Mouse (Mus musculus) limb, embryonic 13.5 days (tissue): ENCODE measurements at regions not wholly inside any gene's neighbourhood (a gene's known extent, or its start where the extent isn't known, plus 50 kb on each side); places are given as distances from the start of the nearest gene placed in this dataset.

ENCODE experiments used
- ATAC-seq: fragments of 200-750 bp; cut with Nextera tagmentation; 2 replicates; pipeline ENCODE4 v1.8.0; 2017; ENCODE audit warnings: low read depth, moderate number of reproducible peaks, moderate TSS enrichment; ENCODE audit not compliant: low FRiP score
- H3K27ac ChIP-seq: fragments of 300-500 bp; sonication (generic); 2 replicates; pipeline ENCODE4 v1.5.1; 2015; ENCODE audit warnings: inconsistent platforms, mild to moderate bottlenecking, moderate library complexity
- H3K27me3 ChIP-seq: fragments of 300-500 bp; sonication (generic); 2 replicates; pipeline ENCODE4 v1.6.1; 2015; ENCODE audit warnings: mild to moderate bottlenecking, inconsistent platforms
- H3K36me3 ChIP-seq: fragments of 300-500 bp; sonication (generic); 2 replicates; pipeline ENCODE4 v1.6.1; 2015; ENCODE audit warnings: inconsistent platforms, mild to moderate bottlenecking, moderate library complexity
- H3K4me1 ChIP-seq: fragments of 300-500 bp; sonication (generic); 2 replicates; pipeline ENCODE4 v1.6.1; 2015; ENCODE audit warnings: inconsistent platforms
- H3K4me2 ChIP-seq: fragments of 300-500 bp; sonication (generic); replicated peaks from 2 replicates; pipeline ENCODE4 v1.6.1; 2015; ENCODE audit warnings: inconsistent platforms, mild to moderate bottlenecking, moderate library complexity
- H3K4me3 ChIP-seq: fragments of 300-500 bp; sonication (generic); 2 replicates; pipeline ENCODE4 v1.5.1; 2015; ENCODE audit warnings: moderate library complexity, mild to moderate bottlenecking, inconsistent platforms
- H3K9ac ChIP-seq: fragments of 300-500 bp; sonication (generic); 2 replicates; pipeline ENCODE4 v1.6.1; 2015; ENCODE audit warnings: mild to moderate bottlenecking, inconsistent platforms
- H3K9me3 ChIP-seq: fragments of 300-500 bp; sonication (generic); 2 replicates; pipeline ENCODE4 v1.6.1; 2016; ENCODE audit warnings: inconsistent platforms
- WGBS: fragments of 180-500 bp; shearing (Covaris S2); methylation state at CpG from one replicate; pipeline ENCODE4 v1.1.7; 2015; 5-methylcytosine and 5-hydroxymethylcytosine counted together

GRCm38 (mm10) chr8:80422190-80422589 is 71.4 kb upstream of the Gypa start:
- H3K9me3 ChIP-seq = no peaks in the 10 kb centered on the region
- no peak for ATAC-seq
- no peak overlapping the region for H3K27ac ChIP-seq
- H3K4me3 ChIP-seq = no peak overlapping the region
- H3K4me1 ChIP-seq = no peaks in the 10 kb centered on the region; the same call in 1 of the 2 replicates
- H3K36me3 ChIP-seq = no peaks in the 10 kb centered on the region
- no peak overlapping the region for H3K4me2 ChIP-seq
- no peak overlapping the region for H3K9ac ChIP-seq
- no peaks in the 10 kb centered on the region for H3K27me3 ChIP-seq
- WGBS = 72% methylated on average over 6 of the region's 6 CpGs

- no peak overlapping the region for H3K9ac ChIP-seq
- H3K27me3 ChIP-seq = no peaks in the 10 kb centered on the region
- no peak overlapping the region for H3K4me3 ChIP-seq
- H3K27ac ChIP-seq = no peak overlapping the region
- WGBS = 81% methylated on average over 4 of the region's 4 CpGs
- no peak for ATAC-seq
- H3K4me2 ChIP-seq = no peak overlapping the region
- H3K9me3 ChIP-seq = no peaks in the 10 kb centered on the region
- H3K4me1 ChIP-seq = no peaks in the 10 kb centered on the region
- no peaks in the 10 kb centered on the region for H3K36me3 ChIP-seq
Observed at GRCm38 (mm10) chr8:80416121-80416520, 77.5 kb upstream of the Gypa start.

DNA sequence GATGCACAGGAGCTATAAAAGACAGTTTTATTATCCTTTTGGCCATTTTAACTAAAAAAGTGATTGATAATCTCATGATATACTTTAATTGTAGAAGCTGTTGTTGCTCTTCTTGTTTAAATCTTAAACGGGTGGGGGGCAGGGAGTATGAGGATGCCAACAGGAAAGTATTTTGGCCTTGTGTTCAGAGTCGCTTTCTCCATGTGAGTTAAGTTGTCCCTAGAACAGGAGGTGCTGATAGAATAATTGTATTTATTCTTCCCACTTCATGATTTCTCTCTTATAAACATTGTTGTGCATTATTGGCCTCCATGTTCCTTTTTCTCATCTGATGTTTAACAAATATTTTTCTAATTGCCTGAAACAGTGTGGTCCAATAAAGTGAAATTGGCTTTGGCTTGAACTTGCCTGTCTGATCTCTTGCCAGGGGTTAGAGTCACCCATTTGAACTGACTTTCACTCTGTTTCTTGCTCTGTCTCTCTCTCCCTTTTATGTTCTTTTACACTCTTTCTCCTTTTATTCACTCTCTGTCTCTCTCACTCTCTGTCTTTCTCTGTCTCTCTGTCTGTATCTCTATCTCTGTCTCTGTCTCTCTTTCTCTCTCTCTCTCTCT is 93.9 kb upstream of the Gypa start:
- Histone ChIP-seq H3K27ac (no peak overlapping the region), H3K36me3 (no peaks in the 10 kb centered on the region), H3K9ac (no peak overlapping the region), H3K4me2 (no peak overlapping the region), H3K9me3 (no peaks in the 10 kb centered on the region), H3K27me3 (no peaks in the 10 kb centered on the region), H3K4me1 (no peaks in the 10 kb centered on the region), H3K4me3 (no peak overlapping the region)
- 75% methylated on average over 2 of the region's 2 CpGs for WGBS
- no peak for ATAC-seq

GRCm38 (mm10) chr8:80395010-80395409 is 98.6 kb upstream of the Gypa start:
- WGBS = 57% methylated on average over 5 of the region's 5 CpGs
- Histone ChIP-seq H3K9ac (no peak overlapping the region), H3K36me3 (no peaks in the 10 kb centered on the region), H3K9me3 (no peaks in the 10 kb centered on the region), H3K27me3 (no peaks in the 10 kb centered on the region), H3K27ac (no peak overlapping the region), H3K4me2 (no peak overlapping the region), H3K4me1 (no peaks in the 10 kb centered on the region), H3K4me3 (no peak overlapping the region)
- ATAC-seq = no peak

GRCm38 (mm10) chr8:80393111-80393510 is 100.5 kb upstream of the Gypa start:
- H3K27ac ChIP-seq = no peak overlapping the region
- H3K4me1 ChIP-seq = no peaks in the 10 kb centered on the region
- H3K4me3 ChIP-seq = no peak overlapping the region
- H3K27me3 ChIP-seq = no peaks in the 10 kb centered on the region
- whole genome bisulfite sequencing = 91% methylated on average over 3 of the region's 3 CpGs
- H3K36me3 ChIP-seq = no peaks in the 10 kb centered on the region
- H3K4me2 ChIP-seq = no peak overlapping the region
- no peak overlapping the region for H3K9ac ChIP-seq
- no peaks in the 10 kb centered on the region for H3K9me3 ChIP-seq
- no peak for ATAC-seq

DNA sequence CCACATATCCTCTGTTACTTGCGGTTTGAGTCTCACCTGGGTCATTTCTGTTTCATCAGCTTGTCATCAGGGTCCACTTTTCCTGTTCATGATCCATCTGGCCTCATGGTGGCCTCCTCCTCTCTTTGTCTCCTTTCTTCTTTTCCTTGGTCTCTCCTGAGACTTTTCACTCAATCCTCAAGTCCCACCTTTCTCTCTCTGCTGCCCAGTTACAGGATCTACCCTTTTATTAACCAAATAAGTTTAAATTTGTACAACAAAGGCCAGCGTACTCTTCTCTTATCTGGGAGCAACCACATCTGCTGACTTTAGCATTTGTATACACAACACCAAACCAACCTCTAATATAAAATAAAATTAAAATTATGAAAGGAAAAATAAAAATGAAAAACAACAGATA is 124.4 kb upstream of the Gypa start:
- Histone ChIP-seq H3K27ac (no peak overlapping the region), H3K27me3 (no peaks in the 10 kb centered on the region), H3K4me1 (no peaks in the 10 kb centered on the region), H3K9me3 (no peaks in the 10 kb centered on the region), H3K4me3 (no peak overlapping the region), H3K36me3 (no peaks in the 10 kb centered on the region), H3K9ac (no peak overlapping the region), H3K4me2 (no peak overlapping the region)
- no peak for ATAC-seq
- WGBS = 93% methylated on average over 2 of the region's 2 CpGs

- H3K4me1 ChIP-seq = no peaks in the 10 kb centered on the region
- H3K4me3 ChIP-seq = no peak overlapping the region
- H3K36me3 ChIP-seq = no peaks in the 10 kb centered on the region
- WGBS = 76% methylated on average over 7 of the region's 7 CpGs
- H3K9ac ChIP-seq = no peak overlapping the region
- H3K27me3 ChIP-seq = no peaks in the 10 kb centered on the region
- no peak for ATAC-seq
- no peaks in the 10 kb centered on the region for H3K9me3 ChIP-seq
- no peak overlapping the region for H3K4me2 ChIP-seq
- H3K27ac ChIP-seq = no peak overlapping the region
Observed at GRCm38 (mm10) chr8:80364059-80364458, 129.5 kb upstream of the Gypa start.

DNA sequence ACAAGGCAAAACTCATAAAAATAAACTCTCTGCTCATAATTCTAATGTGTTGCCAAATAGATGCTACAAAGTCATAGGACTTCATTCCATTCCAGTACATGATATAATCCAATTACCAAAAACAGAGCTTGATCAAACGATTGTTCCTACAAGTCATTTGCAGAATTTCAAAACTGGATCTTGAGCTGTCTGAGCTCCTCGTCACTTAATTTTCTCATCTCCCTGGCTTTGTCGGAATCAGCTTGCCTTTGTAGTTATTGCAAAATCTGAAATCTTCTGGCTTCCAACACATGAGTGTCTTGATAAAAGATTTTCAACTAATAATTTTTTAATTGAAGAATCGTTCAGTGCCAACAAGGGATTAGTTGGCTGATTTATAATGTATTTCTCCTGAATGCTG is 150.3 kb upstream of the Gypa start:
- H3K4me3 ChIP-seq = no peak overlapping the region
- no peak for ATAC-seq
- WGBS = 88% methylated on average over 4 of the region's 4 CpGs

GRCm38 (mm10) chr8:80337872-80338271 is 155.7 kb upstream of the Gypa start:
- 77% methylated on average over 2 of the region's 2 CpGs for WGBS
- H3K27me3 ChIP-seq = no peaks in the 10 kb centered on the region
- H3K27ac ChIP-seq = no peak overlapping the region
- H3K9me3 ChIP-seq = no peaks in the 10 kb centered on the region
- no peak overlapping the region for H3K9ac ChIP-seq
- no peak for ATAC-seq
- H3K4me2 ChIP-seq = no peak overlapping the region
- H3K4me1 ChIP-seq = no peaks in the 10 kb centered on the region; the same call in 1 of the 2 replicates
- no peak overlapping the region for H3K4me3 ChIP-seq
- no peaks in the 10 kb centered on the region for H3K36me3 ChIP-seq

More for the DNA sequence above, 150.3 kb upstream of the Gypa start:
- no peak overlapping the region for H3K27ac ChIP-seq
- H3K36me3 ChIP-seq = no peaks in the 10 kb centered on the region
- H3K27me3 ChIP-seq = no peaks in the 10 kb centered on the region
- no peak overlapping the region for H3K9ac ChIP-seq
- H3K4me2 ChIP-seq = no peak overlapping the region
- no peaks in the 10 kb centered on the region; the same call in 1 of the 2 replicates for H3K4me1 ChIP-seq
- H3K9me3 ChIP-seq = no peaks in the 10 kb centered on the region

- H3K4me3 ChIP-seq = no peak overlapping the region
- H3K27ac ChIP-seq = no peak overlapping the region
- H3K4me1 ChIP-seq = peaks cover 13% of the 10 kb centered on the region
- H3K9ac ChIP-seq = no peak overlapping the region
- H3K4me2 ChIP-seq = no peak overlapping the region
- 39% methylated on average over 2 of the region's 2 CpGs for WGBS
- no peaks in the 10 kb centered on the region for H3K27me3 ChIP-seq
- no peak for ATAC-seq
- H3K9me3 ChIP-seq = no peaks in the 10 kb centered on the region
- H3K36me3 ChIP-seq = no peaks in the 10 kb centered on the region
Observed at GRCm38 (mm10) chr8:80328676-80329075, 164.9 kb upstream of the Gypa start.

DNA sequence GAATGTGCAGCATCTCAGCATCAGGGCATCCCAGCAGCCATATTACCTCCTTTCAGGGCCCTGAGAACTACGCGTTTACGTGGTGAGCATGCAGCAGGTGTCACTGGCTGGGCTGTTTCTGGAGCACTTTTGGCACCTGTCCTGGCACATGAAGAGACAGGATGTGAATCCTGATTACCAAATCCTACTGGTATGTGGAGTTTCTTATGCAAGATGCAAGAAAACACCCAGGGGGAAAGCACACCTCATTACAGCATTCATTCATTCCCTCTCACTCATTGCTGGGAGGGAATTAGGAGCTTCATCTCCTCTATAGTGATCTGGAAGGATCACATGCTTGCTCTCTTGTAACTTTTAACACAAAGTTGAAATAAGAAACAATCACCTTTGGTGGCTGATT is 167.7 kb upstream of the Gypa start:
- Histone ChIP-seq H3K27me3 (no peaks in the 10 kb centered on the region), H3K4me3 (no peak overlapping the region), H3K4me2 (no peak overlapping the region), H3K36me3 (no peaks in the 10 kb centered on the region), H3K9me3 (no peaks in the 10 kb centered on the region), H3K9ac (no peak overlapping the region), H3K27ac (no peak overlapping the region), H3K4me1 (peaks cover 16% of the 10 kb centered on the region)
- ATAC-seq = no peak
- 88% methylated on average over 3 of the region's 3 CpGs for WGBS

DNA sequence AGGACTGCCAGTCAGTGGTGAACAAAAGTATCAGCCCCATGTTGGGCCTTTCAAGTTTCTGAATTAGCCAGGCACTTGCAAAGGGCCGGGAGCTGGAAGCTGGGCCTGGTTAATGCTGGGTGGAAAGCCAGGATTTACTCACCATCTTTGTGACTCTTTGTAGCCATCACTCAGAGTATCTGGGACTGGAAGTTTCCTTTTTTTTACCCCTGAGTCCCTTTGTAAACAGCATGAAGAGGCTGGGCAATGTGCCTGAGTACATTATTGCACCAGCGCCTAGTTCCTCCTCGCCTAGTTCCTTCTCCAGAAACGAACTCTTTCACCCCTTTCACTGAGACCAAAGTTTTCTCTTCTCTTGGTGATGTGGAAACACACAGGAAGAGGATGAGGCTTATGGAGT is 168.4 kb upstream of the Gypa start:
- H3K27me3 ChIP-seq = no peaks in the 10 kb centered on the region
- H3K4me1 ChIP-seq = peaks cover 16% of the 10 kb centered on the region
- no peaks in the 10 kb centered on the region for H3K36me3 ChIP-seq
- no peaks in the 10 kb centered on the region for H3K9me3 ChIP-seq
- H3K27ac ChIP-seq = no peak overlapping the region; the same call in 1 of the 2 replicates
- H3K4me2 ChIP-seq = no peak overlapping the region
- H3K9ac ChIP-seq = no peak overlapping the region
- 77% methylated on average over 4 of the region's 4 CpGs for WGBS
- no peak for ATAC-seq
- H3K4me3 ChIP-seq = no peak overlapping the region

DNA sequence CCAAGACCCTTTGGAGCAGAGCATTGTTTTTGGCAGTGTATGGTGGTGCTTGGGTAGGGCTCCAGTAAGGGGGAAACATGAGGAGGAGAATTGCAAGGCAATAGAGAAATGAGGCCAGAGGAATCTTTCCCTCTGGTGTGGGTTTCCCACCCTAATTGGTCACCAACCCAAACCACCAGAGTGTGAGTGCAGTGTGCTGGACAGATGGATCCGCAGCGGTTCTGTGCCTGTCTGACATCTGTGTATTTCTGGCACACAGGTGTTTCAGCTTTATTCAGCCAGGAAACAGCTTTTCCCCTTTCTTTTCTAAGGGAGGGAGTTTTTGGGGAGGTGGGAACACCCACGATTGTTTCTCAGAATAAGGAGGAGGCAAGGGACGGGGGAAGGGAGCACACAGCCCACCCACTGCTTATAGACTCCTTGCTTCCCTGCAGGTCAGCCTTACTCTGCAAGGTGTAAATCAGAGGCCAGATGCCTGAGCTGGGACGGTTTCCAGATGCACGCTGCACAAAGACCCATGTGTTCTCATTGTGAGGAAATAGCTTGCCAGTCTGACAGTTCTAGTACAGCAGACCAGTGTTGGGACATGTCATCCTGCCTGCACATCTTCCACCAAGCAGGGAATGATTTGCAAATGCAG is 175.2 kb upstream of the Gypa start:
- peak; percentile 78 for ATAC-seq
- no peak overlapping the region for H3K9ac ChIP-seq

More for the DNA sequence above, 175.2 kb upstream of the Gypa start:
- Histone ChIP-seq H3K27ac (0 out of 2 replicates have a peak overlapping the region, but pooled peaks have one; percentile 39), H3K9me3 (no peaks in the 10 kb centered on the region), H3K4me3 (no peak overlapping the region), H3K36me3 (no peaks in the 10 kb centered on the region), H3K27me3 (peaks cover 11% of the 10 kb centered on the region; the same call in 1 of the 2 replicates), H3K4me1 (peaks cover 46% of the 10 kb centered on the region), H3K4me2 (no peak overlapping the region)
- WGBS = 9% methylated on average over 6 of the region's 6 CpGs
